Mouse (Mus musculus): Measurements from ENCODE around the gene Ninj2. TPM values are rescaled to one million over a fixed set of nuclear protein-coding genes. Genes with fewer than 3 reads are reported as not detected.
A peak's percentile ranks its signal among the peaks of the same experiment; 100 is the strongest.

The Ninj2 gene
- polyA plus RNA-seq, 1 experiment from 2014 or later, result 0.62 TPM

GRCm38 (mm10) chr6:120193793-120194192, 100.6 kb downstream of the Ninj2 start:
- peaks cover 24% of the 10 kb centered on the region for H3K4me1 ChIP-seq
- no peaks in the 10 kb centered on the region for H3K27me3 ChIP-seq
- H3K9me3 ChIP-seq, result no peaks in the 10 kb centered on the region
- H3K4me2 ChIP-seq, result no peak overlapping the region
- no peaks in the 10 kb centered on the region for H3K36me3 ChIP-seq
- no peak overlapping the region for H3K9ac ChIP-seq
- H3K4me3 ChIP-seq, result no peak overlapping the region
- ATAC-seq (ENCODE audit: borderline replicate concordance, extremely low read depth, low FRiP score, low TSS enrichment), result no peak
- 58% methylated on average over 1 of the region's 1 CpGs for WGBS
- H3K27ac ChIP-seq, result no peak overlapping the region

- Histone ChIP-seq H3K27ac (no peak overlapping the region; the same call in 1 of the 2 replicates), H3K4me2 (no peak overlapping the region), H3K4me1 (peaks cover 22% of the 10 kb centered on the region), H3K9me3 (no peaks in the 10 kb centered on the region), H3K4me3 (no peak overlapping the region), H3K36me3 (no peaks in the 10 kb centered on the region), H3K27me3 (no peaks in the 10 kb centered on the region), H3K9ac (no peak overlapping the region)
- no peak for ATAC-seq (ENCODE audit: borderline replicate concordance, extremely low read depth, low FRiP score, low TSS enrichment)
- 40% methylated on average over 10 of the region's 10 CpGs for WGBS
Observed at GRCm38 (mm10) chr6:120194305-120194704, 101.2 kb downstream of the Ninj2 start.

GRCm38 (mm10) chr6:120194963-120195362, 101.8 kb downstream of the Ninj2 start:
- H3K4me2 ChIP-seq, result peak overlapping the region; percentile 32
- ATAC-seq (ENCODE audit: borderline replicate concordance, extremely low read depth, low FRiP score, low TSS enrichment), result peak; percentile 55; the same call in 1 of the 2 replicates
- H3K9ac ChIP-seq, result no peak overlapping the region
- H3K27me3 ChIP-seq, result no peaks in the 10 kb centered on the region
- no peaks in the 10 kb centered on the region for H3K36me3 ChIP-seq
- H3K4me3 ChIP-seq, result no peak overlapping the region
- 18% methylated on average over 7 of the region's 7 CpGs for WGBS
- peak overlapping the region; percentile 81 for H3K27ac ChIP-seq
- H3K9me3 ChIP-seq, result no peaks in the 10 kb centered on the region
- peaks cover 26% of the 10 kb centered on the region for H3K4me1 ChIP-seq

- Histone ChIP-seq H3K4me3 (no peak overlapping the region), H3K9ac (no peak overlapping the region), H3K27ac (no peak overlapping the region), H3K4me1 (peaks cover 23% of the 10 kb centered on the region), H3K27me3 (no peaks in the 10 kb centered on the region), H3K9me3 (no peaks in the 10 kb centered on the region), H3K36me3 (no peaks in the 10 kb centered on the region), H3K4me2 (no peak overlapping the region)
- no peak for ATAC-seq (ENCODE audit: borderline replicate concordance, extremely low read depth, low FRiP score, low TSS enrichment)
- 18% methylated on average over 2 of the region's 2 CpGs for WGBS
Observed at GRCm38 (mm10) chr6:120196837-120197236, 103.7 kb downstream of the Ninj2 start.

GRCm38 (mm10) chr6:120197964-120198363, 104.8 kb downstream of the Ninj2 start:
- no peak overlapping the region for H3K27ac ChIP-seq
- no peaks in the 10 kb centered on the region for H3K27me3 ChIP-seq
- peaks cover 16% of the 10 kb centered on the region; the same call in 1 of the 2 replicates for H3K4me1 ChIP-seq
- ATAC-seq (ENCODE audit: borderline replicate concordance, extremely low read depth, low FRiP score, low TSS enrichment), result no peak
- no peak overlapping the region for H3K4me3 ChIP-seq
- H3K9ac ChIP-seq, result no peak overlapping the region
- no peaks in the 10 kb centered on the region for H3K36me3 ChIP-seq
- no peaks in the 10 kb centered on the region for H3K9me3 ChIP-seq
- 31% methylated on average over 9 of the region's 9 CpGs for WGBS
- H3K4me2 ChIP-seq, result no peak overlapping the region

- Histone ChIP-seq H3K27ac (no peak overlapping the region), H3K27me3 (no peaks in the 10 kb centered on the region), H3K4me3 (no peak overlapping the region), H3K36me3 (no peaks in the 10 kb centered on the region), H3K4me2 (no peak overlapping the region), H3K4me1 (peaks cover 7% of the 10 kb centered on the region; the same call in 1 of the 2 replicates), H3K9me3 (no peaks in the 10 kb centered on the region), H3K9ac (no peak overlapping the region)
- WGBS, result 28% methylated on average over 10 of the region's 10 CpGs
- ATAC-seq (ENCODE audit: borderline replicate concordance, extremely low read depth, low FRiP score, low TSS enrichment), result no peak
Observed at GRCm38 (mm10) chr6:120199638-120200394, 106.7 kb downstream of the Ninj2 start.

- no peak for ATAC-seq (ENCODE audit: borderline replicate concordance, extremely low read depth, low FRiP score, low TSS enrichment)
- Histone ChIP-seq H3K27ac (no peak overlapping the region), H3K4me1 (0 out of 2 replicates have a peak, but pooled peaks cover 4% of the 10 kb centered on the region), H3K27me3 (no peaks in the 10 kb centered on the region), H3K9me3 (no peaks in the 10 kb centered on the region), H3K9ac (no peak overlapping the region), H3K36me3 (no peaks in the 10 kb centered on the region), H3K4me3 (no peak overlapping the region), H3K4me2 (no peak overlapping the region)
- 44% methylated on average over 6 of the region's 6 CpGs for WGBS
Observed at GRCm38 (mm10) chr6:120201956-120202355, 108.8 kb downstream of the Ninj2 start.

- H3K9me3 ChIP-seq, result no peaks in the 10 kb centered on the region
- no peaks in the 10 kb centered on the region for H3K36me3 ChIP-seq
- ATAC-seq (ENCODE audit: borderline replicate concordance, extremely low read depth, low FRiP score, low TSS enrichment), result no peak
- WGBS, result 74% methylated on average over 8 of the region's 8 CpGs
- H3K27me3 ChIP-seq, result no peaks in the 10 kb centered on the region
- H3K4me2 ChIP-seq, result no peak overlapping the region
- H3K27ac ChIP-seq, result no peak overlapping the region
- H3K4me3 ChIP-seq, result no peak overlapping the region
- no peak overlapping the region for H3K9ac ChIP-seq
- H3K4me1 ChIP-seq, result 0 out of 2 replicates have a peak, but pooled peaks cover 4% of the 10 kb centered on the region
Observed at GRCm38 (mm10) chr6:120202406-120202805, 109.3 kb downstream of the Ninj2 start.

GRCm38 (mm10) chr6:120206586-120206985, 113.4 kb downstream of the Ninj2 start:
- no peaks in the 10 kb centered on the region for H3K36me3 ChIP-seq
- H3K27ac ChIP-seq, result no peak overlapping the region
- H3K9me3 ChIP-seq, result no peaks in the 10 kb centered on the region
- H3K4me2 ChIP-seq, result no peak overlapping the region
- no peak overlapping the region for H3K4me3 ChIP-seq
- H3K27me3 ChIP-seq, result no peaks in the 10 kb centered on the region
- 78% methylated on average over 5 of the region's 5 CpGs for WGBS
- no peak overlapping the region for H3K9ac ChIP-seq
- ATAC-seq (ENCODE audit: borderline replicate concordance, extremely low read depth, low FRiP score, low TSS enrichment), result no peak
- no peaks in the 10 kb centered on the region for H3K4me1 ChIP-seq

GRCm38 (mm10) chr6:120211536-120211935, 118.4 kb downstream of the Ninj2 start:
- H3K36me3 ChIP-seq, result no peaks in the 10 kb centered on the region
- H3K27me3 ChIP-seq, result no peaks in the 10 kb centered on the region
- no peak overlapping the region for H3K4me2 ChIP-seq
- no peak overlapping the region for H3K4me3 ChIP-seq
- no peaks in the 10 kb centered on the region for H3K4me1 ChIP-seq
- no peak overlapping the region for H3K27ac ChIP-seq
- 70% methylated on average over 6 of the region's 6 CpGs for WGBS
- no peak for ATAC-seq (ENCODE audit: borderline replicate concordance, extremely low read depth, low FRiP score, low TSS enrichment)
- H3K9ac ChIP-seq, result no peak overlapping the region
- H3K9me3 ChIP-seq, result no peaks in the 10 kb centered on the region

- Histone ChIP-seq H3K4me2 (no peak overlapping the region), H3K4me1 (no peaks in the 10 kb centered on the region), H3K27ac (no peak overlapping the region), H3K27me3 (no peaks in the 10 kb centered on the region), H3K36me3 (no peaks in the 10 kb centered on the region), H3K9me3 (no peaks in the 10 kb centered on the region), H3K9ac (no peak overlapping the region), H3K4me3 (no peak overlapping the region)
- ATAC-seq (ENCODE audit: borderline replicate concordance, extremely low read depth, low FRiP score, low TSS enrichment), result no peak
- 64% methylated on average over 1 of the region's 1 CpGs for WGBS
Observed at GRCm38 (mm10) chr6:120216702-120217101, 123.6 kb downstream of the Ninj2 start.

- 78% methylated on average over 2 of the region's 2 CpGs for WGBS
- no peaks in the 10 kb centered on the region for H3K9me3 ChIP-seq
- no peaks in the 10 kb centered on the region for H3K36me3 ChIP-seq
- no peaks in the 10 kb centered on the region for H3K4me1 ChIP-seq
- H3K27me3 ChIP-seq, result no peaks in the 10 kb centered on the region
- no peak overlapping the region for H3K4me3 ChIP-seq
- H3K4me2 ChIP-seq, result no peak overlapping the region
- H3K27ac ChIP-seq, result no peak overlapping the region
- ATAC-seq (ENCODE audit: borderline replicate concordance, extremely low read depth, low FRiP score, low TSS enrichment), result no peak
- H3K9ac ChIP-seq, result no peak overlapping the region
Observed at GRCm38 (mm10) chr6:120219281-120219680, 126.1 kb downstream of the Ninj2 start.

Measured in lung, embryonic 15.5 days (tissue).